Mouse (Mus musculus): ENCODE measurements at regions not wholly inside any gene's neighbourhood (a gene's known extent, or its start where the extent isn't known, plus 50 kb on each side); places are given as distances from the start of the nearest gene placed in this dataset.

- peak; percentile 85 for ATAC-seq (ENCODE audit: poor library complexity, severe bottlenecking)
These were observed 315.0 kb upstream of the Cited2 start for GRCm38 (mm10) chr10:17407854-17408606.

- ATAC-seq (ENCODE audit: poor library complexity, severe bottlenecking): no peak
These were observed 314.2 kb upstream of the Cited2 start for GRCm38 (mm10) chr10:17408781-17409180.

- ATAC-seq (ENCODE audit: poor library complexity, severe bottlenecking): no peak
These were observed 311.6 kb upstream of the Cited2 start for GRCm38 (mm10) chr10:17411300-17411987.

- no peak for ATAC-seq (ENCODE audit: poor library complexity, severe bottlenecking)
These were observed 307.9 kb upstream of the Cited2 start for GRCm38 (mm10) chr10:17415112-17415511.

GRCm38 (mm10) chr10:17416121-17416520 lies 306.9 kb upstream of the Cited2 start:
- peak; percentile 28; the same call in 1 of the 2 replicates for ATAC-seq (ENCODE audit: poor library complexity, severe bottlenecking)

DNA sequence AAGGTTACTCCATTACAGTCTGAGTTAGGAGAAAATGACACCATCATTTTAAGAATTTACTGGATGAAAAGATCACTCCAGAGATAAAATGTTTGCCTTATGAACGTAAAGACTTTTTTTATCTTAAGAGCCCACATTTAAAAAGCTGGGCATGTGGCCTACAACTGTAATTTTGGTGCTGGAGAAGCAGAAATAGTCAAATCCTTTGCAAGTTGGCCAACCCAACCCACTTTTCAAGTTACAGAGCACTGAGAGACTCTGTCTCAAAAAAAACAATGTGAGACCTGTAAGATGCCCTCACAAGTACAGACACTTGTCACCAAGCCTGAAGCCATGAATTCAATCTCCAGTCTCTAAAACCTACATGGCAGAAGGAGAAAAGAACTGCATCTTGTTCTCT lies 305.6 kb upstream of the Cited2 start:
- no peak for ATAC-seq (ENCODE audit: poor library complexity, severe bottlenecking)

DNA sequence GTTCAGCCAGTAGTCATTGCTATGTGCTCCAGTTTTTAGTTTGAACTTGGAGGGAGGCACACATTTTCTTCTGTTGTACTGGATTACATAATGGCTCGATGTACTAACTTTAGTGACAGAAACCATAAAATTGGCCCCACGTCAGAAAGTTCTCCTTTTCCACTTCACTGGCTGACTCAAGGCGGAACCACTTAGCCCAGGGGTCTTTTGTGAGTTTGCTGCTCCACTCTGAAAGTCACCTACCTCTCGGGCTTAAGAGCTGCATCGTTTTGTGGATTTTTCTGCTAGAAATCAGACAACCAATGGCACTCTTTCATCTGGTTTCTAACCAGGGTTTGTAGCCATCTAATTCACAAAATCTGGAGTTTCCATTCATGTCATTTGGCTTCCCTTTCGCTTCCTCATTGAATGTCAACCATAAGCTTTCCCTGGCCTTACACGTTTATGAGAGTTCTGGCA lies 304.8 kb upstream of the Cited2 start:
- peak; percentile 94 for ATAC-seq (ENCODE audit: poor library complexity, severe bottlenecking)

DNA sequence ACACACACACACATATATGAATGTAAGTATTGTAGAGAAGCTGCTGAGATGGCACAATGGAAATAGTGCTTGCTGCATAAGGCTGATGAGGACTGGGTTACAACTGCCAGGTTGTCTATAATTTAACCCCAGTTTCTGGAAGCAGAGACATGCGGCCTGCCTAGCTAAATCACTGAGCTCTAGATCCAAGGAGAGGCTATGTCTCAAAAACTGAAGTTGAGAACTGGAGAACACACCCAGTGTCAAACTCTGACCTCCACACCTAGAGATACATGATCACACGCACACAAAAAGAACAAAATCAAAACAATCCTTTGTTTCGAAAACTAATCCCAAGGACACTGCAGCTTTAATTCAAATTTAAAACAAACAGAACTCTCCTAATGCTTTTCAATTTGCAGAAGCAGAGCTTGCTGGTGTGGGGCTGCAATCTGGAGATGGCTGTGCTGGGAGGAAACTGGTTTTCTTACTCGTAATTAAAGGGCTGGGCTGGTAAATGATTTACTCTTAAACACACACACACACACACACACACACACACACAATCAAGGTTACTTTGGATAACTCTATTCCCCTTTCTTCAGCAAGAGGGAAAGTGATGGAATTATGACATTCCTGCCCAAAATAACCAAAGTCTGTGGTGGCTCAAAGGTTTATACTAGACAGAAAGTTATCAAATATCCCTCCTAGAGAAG lies 299.3 kb upstream of the Cited2 start:
- no peak for ATAC-seq (ENCODE audit: poor library complexity, severe bottlenecking)

- no peak for ATAC-seq (ENCODE audit: poor library complexity, severe bottlenecking)
These were observed 296.8 kb upstream of the Cited2 start for GRCm38 (mm10) chr10:17426197-17426596.

DNA sequence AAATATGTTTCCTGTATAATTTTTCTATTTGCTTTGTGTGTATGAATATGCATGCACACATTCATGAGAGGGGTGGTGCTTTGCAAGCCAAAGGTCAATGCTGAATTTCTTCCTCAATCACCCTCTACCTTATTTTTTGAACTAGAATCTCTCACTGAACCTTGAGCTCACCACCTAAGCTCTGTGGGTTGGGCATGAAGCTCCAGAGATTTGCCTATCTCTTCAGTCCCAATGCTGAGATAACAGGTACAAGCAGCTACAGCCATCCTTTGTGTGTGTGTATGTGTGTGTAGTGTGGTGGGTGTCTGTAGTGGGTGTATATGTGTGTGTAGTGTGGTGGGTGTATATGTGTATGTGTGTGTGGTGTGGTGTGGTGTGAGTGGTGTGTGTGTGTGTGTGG lies 295.7 kb upstream of the Cited2 start:
- ATAC-seq (ENCODE audit: poor library complexity, severe bottlenecking): no peak

- ATAC-seq (ENCODE audit: poor library complexity, severe bottlenecking): no peak
These were observed 294.7 kb upstream of the Cited2 start for GRCm38 (mm10) chr10:17428315-17428714.

GRCm38 (mm10) chr10:17431068-17431467 lies 291.9 kb upstream of the Cited2 start:
- ATAC-seq (ENCODE audit: poor library complexity, severe bottlenecking): peak; percentile 63

- no peak for ATAC-seq (ENCODE audit: poor library complexity, severe bottlenecking)
These were observed 288.9 kb upstream of the Cited2 start for GRCm38 (mm10) chr10:17434098-17434497.

GRCm38 (mm10) chr10:17450240-17450639 lies 272.8 kb upstream of the Cited2 start:
- no peak for ATAC-seq (ENCODE audit: poor library complexity, severe bottlenecking)

GRCm38 (mm10) chr10:17470880-17471279 lies 252.1 kb upstream of the Cited2 start:
- no peak for ATAC-seq (ENCODE audit: poor library complexity, severe bottlenecking)

GRCm38 (mm10) chr10:17472536-17472935 lies 250.5 kb upstream of the Cited2 start:
- no peak for ATAC-seq (ENCODE audit: poor library complexity, severe bottlenecking)

GRCm38 (mm10) chr10:17475976-17476375 lies 247.0 kb upstream of the Cited2 start:
- peak; percentile 51 for ATAC-seq (ENCODE audit: poor library complexity, severe bottlenecking)

DNA sequence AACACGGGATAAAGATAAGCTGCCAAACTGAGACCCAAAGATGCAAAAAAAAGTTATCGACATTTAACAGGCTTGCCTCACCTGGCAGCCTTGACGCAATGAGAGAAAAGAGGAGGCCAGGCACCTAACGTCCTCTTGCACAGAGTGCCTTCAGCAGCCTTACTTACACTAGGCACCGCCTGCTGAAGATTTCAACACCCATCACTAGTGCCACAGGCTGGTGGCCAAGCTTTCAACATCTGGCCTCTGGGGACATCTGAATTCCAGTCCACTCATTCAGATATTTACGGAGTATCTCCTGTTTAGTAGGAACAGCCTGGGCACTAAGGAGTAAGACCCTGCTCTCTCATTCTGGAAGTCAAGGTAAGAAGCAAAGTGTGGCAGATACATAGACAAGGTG lies 246.3 kb upstream of the Cited2 start:
- peak; percentile 85 for ATAC-seq (ENCODE audit: poor library complexity, severe bottlenecking)

- peak; percentile 34 for ATAC-seq (ENCODE audit: poor library complexity, severe bottlenecking)
These were observed 244.0 kb upstream of the Cited2 start for GRCm38 (mm10) chr10:17478761-17479632.

DNA sequence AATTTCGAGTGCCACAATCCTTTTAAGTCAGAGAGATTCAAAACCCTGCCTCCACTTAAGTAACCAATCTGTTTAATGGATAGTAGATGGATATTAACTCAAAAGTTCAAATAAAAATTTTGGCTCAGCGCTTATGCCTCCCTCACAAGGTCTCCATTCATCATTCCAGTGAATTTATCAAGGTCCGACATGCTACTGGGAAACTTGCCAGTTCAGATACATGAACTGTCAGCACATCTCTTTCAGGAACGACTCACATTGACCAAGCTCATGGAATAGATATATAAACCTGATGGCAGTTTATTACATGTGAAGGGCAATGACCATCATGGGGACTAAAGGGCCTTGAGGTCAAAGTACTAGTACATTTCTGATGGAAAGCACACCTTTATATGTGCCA lies 240.3 kb upstream of the Cited2 start:
- ATAC-seq (ENCODE audit: poor library complexity, severe bottlenecking): no peak

DNA sequence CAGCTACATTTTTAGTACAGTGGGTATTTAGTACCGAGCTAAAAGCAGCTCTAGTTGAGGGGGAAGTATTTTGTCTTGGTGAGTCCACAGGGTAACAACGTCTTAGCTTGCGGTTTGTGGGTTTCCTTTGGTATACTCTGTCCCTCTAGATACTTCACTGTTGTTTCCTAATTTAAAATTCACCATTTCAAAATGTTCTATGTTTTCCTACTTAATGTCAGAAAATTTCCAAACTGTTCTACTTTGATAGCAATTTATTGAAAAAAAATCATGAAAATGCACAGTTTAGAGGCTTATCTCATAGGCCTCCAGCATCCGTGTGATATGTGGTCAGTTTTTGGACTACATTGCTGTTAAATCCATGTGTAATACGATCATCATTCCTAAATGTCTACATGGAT lies 238.0 kb upstream of the Cited2 start:
- peak; percentile 80 for ATAC-seq (ENCODE audit: poor library complexity, severe bottlenecking)
